Mouse (Mus musculus) central nervous system, embryonic 14 days (tissue): ENCODE measurements around the gene Tiam1. TPM values are rescaled to one million over a fixed set of nuclear protein-coding genes. Genes with fewer than 3 reads are reported as not detected.

Source experiments
- polyA plus RNA-seq: library from polyadenylated mRNA; depleted of rRNA; stranded (reverse); fragments of >200 nt; gene quantifications from 2 replicates; pipeline ENCODE4 v1.2.3, GENCODE M21; 2012; rRNA removed

The Tiam1 gene
- 10.4 and 15.0 TPM in 2 replicates for polyA plus RNA-seq

GRCm38 (mm10) chr16:90143760-90144516, at the start of gene Tiam1:
Gene Tiam1, minus strand, starts transcription at chr16:90143769.

Other genes with a start within 250 kb of the Tiam1 start
- gene Sod1, start 77.0 kb upstream of the Tiam1 start, polyA plus RNA-seq: 651 and 668 TPM in 2 replicates
- gene Scaf4, start 140.7 kb upstream of the Tiam1 start, polyA plus RNA-seq: 62.6 and 63.4 TPM in 2 replicates
- gene Hunk, start 242.2 kb upstream of the Tiam1 start, polyA plus RNA-seq: 16.4 and 17.4 TPM in 2 replicates